ENCODE assay signal across 11 mouse cellular contexts in genomic region chrX:134297195-134297594, GRCm38 (mm10). TPM values are rescaled to one million over a fixed set of nuclear protein-coding genes. Genes with fewer than 3 reads are reported as not detected.
DNase-seq lines count a peak whose midpoint lies in the region; ATAC-seq and TF ChIP-seq lines count a peak whose summit lies in the region.
"Had no signal": no experiment of that assay in that cellular context is flagged by ENCODE, and none has a peak within 500 bp of the region (broad histone marks: within the 10 kb centered on the region; RNA-seq: fewer than 3 reads in every experiment).

No protein-coding gene starts in this region.

- intact Hi-C loops in left cerebral cortex, postnatal 4 days (cut with DNase I), result loop anchor here (10.0 kb wide), 1 partner anchor 132 kb away; the partner anchor contains the start of gene Xkrx

- TF ChIP-seq POLR2A in brain, embryonic 14.5 days (IDR thresholded peaks at IDR 0.05; ENCODE audit: borderline replicate concordance, extremely low read depth, insufficient read depth, insufficient read length, poor library complexity, severe bottlenecking), result no peak

- no peak for TF ChIP-seq CTCF in brain, embryonic 14.5 days (IDR thresholded peaks at IDR 0.05; ENCODE audit: borderline replicate concordance, extremely low read depth, insufficient read depth, insufficient read length)

- ATAC-seq in heart, embryonic 14.5 days (ENCODE audit: insufficient number of reproducible peaks, insufficient read depth, low FRiP score, low read depth), result no peak
- no peak for ATAC-seq in heart, embryonic 11.5 days (replicated peaks; ENCODE audit: insufficient number of reproducible peaks, low FRiP score, low TSS enrichment)
- no peak for ATAC-seq in embryonic facial prominence, embryonic 15.5 days (ENCODE audit: insufficient number of reproducible peaks, low FRiP score, low TSS enrichment, low read depth)
- ATAC-seq in limb, embryonic 15.5 days (ENCODE audit: insufficient number of reproducible peaks, low FRiP score, low TSS enrichment, low read depth), result no peak
- ATAC-seq: CD4-positive, CD25-positive, alpha-beta regulatory T cell, adult 4 months had no signal

- H3K36me3 ChIP-seq in heart, embryonic 14.5 days (ENCODE audit: control insufficient read depth, insufficient read depth, low read length), result no peaks in the 10 kb centered on the region
- no peaks in the 10 kb centered on the region for H3K36me3 ChIP-seq in heart, embryonic 11.5 days (ENCODE audit: control insufficient read depth, insufficient read depth, low read length)
- no peaks in the 10 kb centered on the region for H3K36me3 ChIP-seq in embryonic facial prominence, embryonic 15.5 days
- H3K36me3 ChIP-seq in limb, embryonic 15.5 days, result no peaks in the 10 kb centered on the region

- H3K9me3 ChIP-seq in heart, embryonic 14.5 days (ENCODE audit: control insufficient read depth, low read length), result no peaks in the 10 kb centered on the region
- no peaks in the 10 kb centered on the region for H3K9me3 ChIP-seq in heart, embryonic 11.5 days (replicated peaks; ENCODE audit: control insufficient read depth, low read length)
- no peaks in the 10 kb centered on the region for H3K9me3 ChIP-seq in embryonic facial prominence, embryonic 15.5 days (replicated peaks)
- no peaks in the 10 kb centered on the region for H3K9me3 ChIP-seq in limb, embryonic 15.5 days

- H3K9ac ChIP-seq in heart, embryonic 14.5 days (ENCODE audit: low read length), result no peak overlapping the region
- H3K9ac ChIP-seq in heart, embryonic 11.5 days (ENCODE audit: low read depth, low read length), result no peak overlapping the region
- no peak overlapping the region for H3K9ac ChIP-seq in embryonic facial prominence, embryonic 15.5 days
- no peak overlapping the region for H3K9ac ChIP-seq in limb, embryonic 15.5 days

- H3K4me1 ChIP-seq in heart, embryonic 14.5 days (ENCODE audit: control insufficient read depth in 2 of 2, insufficient read depth in 2 of 2, low read length in 2 of 2), result no peaks in the 10 kb centered on the region; a peak in 1 of 4 replicates
- H3K4me1 ChIP-seq in heart, embryonic 11.5 days (ENCODE audit: control insufficient read depth, insufficient read depth, low read length), result no peaks in the 10 kb centered on the region
- H3K4me1 ChIP-seq in embryonic facial prominence, embryonic 15.5 days, result no peaks in the 10 kb centered on the region
- no peaks in the 10 kb centered on the region for H3K4me1 ChIP-seq in limb, embryonic 15.5 days

- 43% methylated on average over 4 of the region's 4 CpGs for WGBS in heart, embryonic 14.5 days
- 25% methylated on average over 4 of the region's 4 CpGs for WGBS in heart, embryonic 11.5 days (ENCODE audit: insufficient replicate concordance)
- 29% methylated on average over 4 of the region's 4 CpGs for WGBS in embryonic facial prominence, embryonic 15.5 days
- WGBS in limb, embryonic 15.5 days, result 35% methylated on average over 4 of the region's 4 CpGs

- no peak overlapping the region for H3K27ac ChIP-seq in heart, embryonic 14.5 days (replicated peaks in 1 of 2; ENCODE audit: control insufficient read depth in 1 of 2, insufficient read depth in 1 of 2, low read depth in 2 of 2, low read length in 2 of 2)
- no peak overlapping the region for H3K27ac ChIP-seq in heart, embryonic 11.5 days (ENCODE audit: low read depth, low read length)
- H3K27ac ChIP-seq in embryonic facial prominence, embryonic 15.5 days (replicated peaks), result no peak overlapping the region
- H3K27ac ChIP-seq in limb, embryonic 15.5 days, result no peak overlapping the region

- peak overlapping the region in 1 of 2 experiments; percentile 48; a peak in 1 of 4 replicates for H3K4me3 ChIP-seq in heart, embryonic 14.5 days (ENCODE audit: control insufficient read depth in 1 of 2, insufficient read depth in 1 of 2, low read depth in 1 of 2, low read length in 2 of 2)
- no peak overlapping the region for H3K4me3 ChIP-seq in heart, embryonic 11.5 days (ENCODE audit: low read depth, low read length)
- peak overlapping the region; percentile 48; the same call in 1 of the 2 replicates for H3K4me3 ChIP-seq in embryonic facial prominence, embryonic 15.5 days (replicated peaks)
- peak overlapping the region; percentile 44; the same call in 1 of the 2 replicates for H3K4me3 ChIP-seq in limb, embryonic 15.5 days

- peak overlapping the region; percentile 71 for H3K4me2 ChIP-seq in heart, embryonic 14.5 days (ENCODE audit: low read length)
- no peak overlapping the region; the same call in 1 of the 2 replicates for H3K4me2 ChIP-seq in heart, embryonic 11.5 days
- H3K4me2 ChIP-seq in embryonic facial prominence, embryonic 15.5 days (replicated peaks), result peak overlapping the region; percentile 60; the same call in 1 of the 2 replicates
- H3K4me2 ChIP-seq in limb, embryonic 15.5 days, result peak overlapping the region; percentile 61; the same call in 1 of the 2 replicates

- 0 out of 2 replicates have a peak, but pooled peaks cover 4% of the 10 kb centered on the region for H3K27me3 ChIP-seq in heart, embryonic 14.5 days (ENCODE audit: control insufficient read depth, insufficient read depth, low read length)
- peaks cover 3% of the 10 kb centered on the region; the same call in 1 of the 2 replicates for H3K27me3 ChIP-seq in heart, embryonic 11.5 days (ENCODE audit: control insufficient read depth, insufficient read depth, low read length)
- peaks cover 9% of the 10 kb centered on the region; the same call in 1 of the 2 replicates for H3K27me3 ChIP-seq in embryonic facial prominence, embryonic 15.5 days
- H3K27me3 ChIP-seq in limb, embryonic 15.5 days, result peaks cover 17% of the 10 kb centered on the region

- peak; percentile 40 for DNase-seq in brain, embryonic 14.5 days (ENCODE audit: low read depth)
- no peak for DNase-seq in c-Kit-positive CD71-positive TER-119-positive erythroid progenitor cells, embryonic 14.5 days (ENCODE audit: low spot score)
- DNase-seq in Muller cell, postnatal 12 days (ENCODE audit: inconsistent ontology term), result no peak
- DNase-seq in left cerebral cortex, postnatal 4 days, result no peak
- DNase-seq: gastrocnemius, postnatal 25 days had no signal

RNA-seq across cellular contexts. Expression of gene Tmem35a, which starts 2.2 kb away (rescaled TPM):
- polyA plus RNA-seq in heart, embryonic 14.5 days (2014; fragmentation: Nextera tagmentation; extraction: Ambion mirVana), result 14.8 and 20.2 TPM in 2 replicates
- polyA plus RNA-seq in heart, embryonic 11.5 days (2014; fragmentation: Nextera tagmentation; extraction: Ambion mirVana), result 2.8 and 3.6 TPM in 2 replicates
- polyA plus RNA-seq in brain, embryonic 14.5 days (2012; rRNA removed), result 56.7 and 88.4 TPM in 2 replicates
- polyA plus RNA-seq in embryonic facial prominence, embryonic 15.5 days (2015; fragmentation: Nextera tagmentation; extraction: Ambion mirVana), result 9.7 and 10.7 TPM in 2 replicates
- polyA plus RNA-seq in limb, embryonic 15.5 days (2015; fragmentation: Nextera tagmentation; extraction: Ambion mirVana), result 7.4 and 8.2 TPM in 2 replicates
- 100 to 1,000 TPM; 112 to 117 TPM for total RNA-seq in left cerebral cortex, postnatal 4 days (2021)

RNA-seq across cellular contexts. Expression of gene Cenpi, which starts 10.7 kb away (rescaled TPM):
- 28.7 and 31.3 TPM in 2 replicates for polyA plus RNA-seq in heart, embryonic 14.5 days (2014; fragmentation: Nextera tagmentation; extraction: Ambion mirVana)
- polyA plus RNA-seq in heart, embryonic 11.5 days (2014; fragmentation: Nextera tagmentation; extraction: Ambion mirVana), result 28.6 and 28.7 TPM in 2 replicates
- 5.6 and 10.9 TPM in 2 replicates for polyA plus RNA-seq in brain, embryonic 14.5 days (2012; rRNA removed)
- 21.9 and 25.0 TPM in 2 replicates for polyA plus RNA-seq in embryonic facial prominence, embryonic 15.5 days (2015; fragmentation: Nextera tagmentation; extraction: Ambion mirVana)
- polyA plus RNA-seq in limb, embryonic 15.5 days (2015; fragmentation: Nextera tagmentation; extraction: Ambion mirVana), result 21.9 and 22.9 TPM in 2 replicates
- 1 to 10 TPM; 2.0 to 2.4 TPM for total RNA-seq in left cerebral cortex, postnatal 4 days (2021)
- polyA plus RNA-seq: liver, adult 2 months had no signal

RNA-seq across cellular contexts. Expression of gene Trmt2b, which starts 20.4 kb away (rescaled TPM):
- polyA plus RNA-seq in heart, embryonic 14.5 days (2014; fragmentation: Nextera tagmentation; extraction: Ambion mirVana), result 43.7 and 48.8 TPM in 2 replicates
- 31.4 and 33.1 TPM in 2 replicates for polyA plus RNA-seq in heart, embryonic 11.5 days (2014; fragmentation: Nextera tagmentation; extraction: Ambion mirVana)
- 4.5 and 5.6 TPM in 2 replicates for polyA plus RNA-seq in brain, embryonic 14.5 days (2012; rRNA removed)
- 16.6 and 17.5 TPM in 2 replicates for polyA plus RNA-seq in embryonic facial prominence, embryonic 15.5 days (2015; fragmentation: Nextera tagmentation; extraction: Ambion mirVana)
- polyA plus RNA-seq in limb, embryonic 15.5 days (2015; fragmentation: Nextera tagmentation; extraction: Ambion mirVana), result 15.7 and 19.1 TPM in 2 replicates
- total RNA-seq in left cerebral cortex, postnatal 4 days (2021), result 1 to 10 TPM; 2.5 to 4.1 TPM
